Mouse (Mus musculus): ENCODE data around the gene Zfp616.

GRCm38 (mm10) chr11:74105066-74105465 lies 35.3 kb downstream of the Zfp616 start:
- TF ChIP-seq TAL1 (IDR thresholded peaks at IDR 0.05; ENCODE audit: low read length) (no peak), GATA1 (IDR thresholded peaks at IDR 0.05; ENCODE audit: low read length) (no peak)
